Mouse (Mus musculus): Measurements from ENCODE around the gene Rnaset2a. TPM values are rescaled to one million over a fixed set of nuclear protein-coding genes. Genes with fewer than 3 reads are reported as not detected.
"Not testable (repeated sequence)": the region's sequence is repeated elsewhere in the genome, so short reads cannot be mapped to it uniquely, and the experiment has no call there.

The Rnaset2a gene
- total and polyA plus RNA-seq, 3 experiments: 29.2 to 62.6 (median 54.9) TPM

DNA sequence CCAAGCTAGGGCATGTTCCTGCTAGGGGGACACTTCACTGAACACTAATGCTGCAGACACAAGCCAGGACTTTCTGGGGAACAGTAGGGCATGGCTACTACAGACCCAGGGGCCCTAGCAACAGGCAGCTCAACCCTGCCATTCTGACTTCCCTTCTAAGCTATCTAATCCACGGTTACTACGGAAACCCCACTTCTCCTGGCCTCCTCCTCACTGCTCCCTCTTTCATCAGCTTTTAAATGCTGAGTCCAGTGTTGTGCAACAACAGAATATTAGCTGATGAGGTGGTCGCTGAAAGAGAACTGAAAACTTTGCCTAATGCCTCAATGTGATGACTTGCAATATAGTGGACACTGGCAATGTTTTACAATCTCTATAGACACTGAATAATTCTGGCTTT, 7.7 kb downstream of the Rnaset2a start:
- DNase-seq: not testable (repeated sequence)

DNA sequence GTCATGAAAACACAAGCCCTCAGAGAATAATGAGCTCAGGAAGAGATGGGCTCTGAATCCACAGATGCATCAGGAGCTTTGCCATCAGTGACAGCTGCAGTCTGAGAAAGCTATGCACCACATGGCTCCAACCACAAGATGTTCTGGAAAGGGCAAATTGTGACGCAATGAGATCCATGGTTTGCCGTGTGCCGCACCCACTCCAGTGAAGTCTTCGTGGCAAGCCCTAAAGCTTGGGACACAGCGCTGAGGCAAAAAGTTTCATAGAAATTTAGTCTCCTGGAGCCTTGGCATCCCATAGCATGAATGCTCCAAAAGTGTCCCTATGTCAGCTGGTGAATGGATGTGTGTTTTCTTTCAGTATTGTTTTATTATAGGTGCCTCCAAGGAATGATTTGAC, 9.8 kb downstream of the Rnaset2a start:
- not testable (repeated sequence) for DNase-seq

DNA sequence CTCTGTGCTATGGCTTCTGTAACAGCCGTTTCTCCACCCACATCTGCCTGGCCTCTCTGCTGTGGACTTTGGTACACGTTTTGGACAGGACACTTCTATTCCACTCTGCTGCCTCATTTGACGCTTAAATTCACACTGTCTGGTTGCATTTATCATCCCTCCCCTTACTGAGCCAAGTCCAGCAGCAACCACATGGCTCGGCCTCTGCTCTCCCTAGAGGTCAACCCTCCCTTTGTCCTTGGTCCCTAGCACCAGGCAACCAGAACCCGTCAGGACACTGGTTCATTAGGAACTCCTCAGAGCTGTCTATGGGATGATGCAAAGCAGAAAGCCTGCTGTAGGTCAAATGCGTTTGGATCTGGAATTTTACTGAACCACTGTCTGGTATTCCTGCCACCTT, 17.0 kb downstream of the Rnaset2a start:
- DNase-seq: not testable (repeated sequence)

DNA sequence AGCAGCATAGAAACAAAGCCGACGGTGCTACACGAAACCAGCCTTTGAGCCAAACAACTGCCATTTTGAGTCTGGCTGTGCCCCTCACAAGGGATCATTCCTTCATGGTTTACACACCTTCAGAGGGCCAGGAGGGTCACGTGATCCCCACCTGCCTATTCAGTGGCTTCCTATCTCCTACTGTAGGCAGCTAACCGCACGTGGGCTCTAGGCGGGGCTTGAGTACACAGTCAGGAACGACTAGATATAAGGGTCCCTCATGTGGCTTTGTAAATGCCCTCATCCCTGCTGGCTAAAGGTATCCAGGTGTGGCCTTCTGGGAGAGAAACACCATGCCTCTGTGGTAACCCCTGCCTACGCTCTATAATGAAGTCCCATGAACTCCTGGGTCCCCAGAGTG, 18.3 kb downstream of the Rnaset2a start:
- not testable (repeated sequence) for DNase-seq

DNA sequence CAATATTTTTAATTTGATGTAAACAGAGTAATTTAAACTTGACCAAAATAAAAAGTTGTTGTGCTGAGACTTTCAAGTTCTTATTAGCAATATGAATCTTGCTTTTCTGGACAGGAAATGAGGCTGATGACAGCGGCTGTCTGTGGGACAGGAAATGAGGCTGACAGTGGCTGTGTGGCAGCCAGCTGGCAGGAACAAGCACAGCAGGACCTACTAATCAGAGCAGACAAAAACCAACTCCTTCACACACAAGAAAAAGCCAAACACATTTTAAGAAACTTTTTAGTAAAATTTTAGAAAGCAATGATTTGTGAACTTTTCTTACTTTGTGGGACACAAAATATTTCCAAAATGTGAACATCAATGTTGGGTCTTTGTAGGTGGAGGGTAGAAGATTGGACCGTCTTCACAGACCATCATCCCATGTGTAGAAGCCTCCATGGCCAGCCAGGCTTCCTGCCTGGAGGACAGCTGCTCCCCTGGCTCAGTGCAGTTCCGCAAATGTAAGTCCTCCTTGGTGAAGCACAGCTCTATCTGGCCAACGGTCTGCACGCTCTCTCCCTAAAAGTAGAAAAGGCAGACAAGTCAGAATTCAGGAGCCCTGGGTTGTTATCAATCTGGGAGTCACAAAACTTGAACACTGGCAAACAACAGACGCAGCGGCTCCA, 19.4 kb downstream of the Rnaset2a start:
- DNase-seq: not testable (repeated sequence)

DNA sequence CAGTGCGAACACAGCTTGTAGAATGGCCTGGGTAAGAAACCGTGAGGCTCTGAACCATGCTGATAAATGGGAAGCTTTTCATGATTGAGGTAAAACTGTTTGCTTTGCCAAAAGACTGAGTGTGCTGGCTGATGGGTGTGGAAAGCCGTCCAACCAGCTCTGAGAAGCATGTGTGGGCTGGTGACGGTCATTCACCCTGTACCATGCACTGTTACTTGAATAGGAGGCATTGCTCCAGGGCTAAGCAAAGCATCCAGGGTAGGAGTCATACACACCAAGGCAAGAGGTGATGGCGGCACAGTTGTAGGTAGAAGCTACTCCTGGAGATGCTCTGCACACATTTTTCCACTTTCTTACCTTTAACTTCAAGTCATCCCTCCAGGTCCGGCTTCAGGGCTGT, 23.3 kb downstream of the Rnaset2a start:
- not testable (repeated sequence) for DNase-seq

DNA sequence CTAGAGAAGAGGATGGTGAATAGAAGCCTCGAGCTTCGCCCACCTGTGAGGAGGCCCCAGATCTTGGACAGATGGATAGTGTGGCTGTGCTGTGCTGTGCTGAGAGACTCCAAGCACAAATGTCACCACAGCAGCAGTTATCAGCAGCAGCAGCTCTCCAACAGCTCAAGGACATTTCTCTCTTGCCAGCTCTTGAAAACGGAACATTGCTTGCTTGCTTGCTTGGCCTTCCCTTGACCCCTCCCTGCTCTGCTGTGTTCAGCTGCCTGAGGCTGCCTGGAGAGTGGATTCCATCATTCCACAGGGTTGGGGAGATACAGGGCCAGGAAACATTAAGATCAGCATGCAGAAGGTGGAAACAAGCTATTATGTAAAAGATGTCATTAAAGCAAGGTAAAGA, 24.9 kb downstream of the Rnaset2a start:
- DNase-seq: not testable (repeated sequence)

DNA sequence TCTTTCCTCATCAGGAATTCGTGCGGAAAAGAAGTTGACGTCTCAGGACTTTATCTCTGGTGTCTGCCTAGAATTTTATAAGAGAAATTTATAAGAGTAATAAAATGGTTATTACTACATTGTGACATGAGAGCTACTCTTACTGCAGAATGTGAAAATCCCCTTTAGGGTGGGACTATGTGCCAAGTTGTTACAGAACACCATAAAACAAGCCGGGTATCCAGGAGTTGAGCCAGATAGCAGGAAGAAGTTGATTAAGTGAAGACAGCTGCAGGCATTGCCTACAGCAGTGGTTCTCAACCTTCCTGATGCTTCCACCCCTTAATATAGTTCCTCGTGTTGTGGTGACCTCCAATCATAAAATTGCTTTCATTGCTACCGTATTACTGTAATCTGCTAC, 31.0 kb downstream of the Rnaset2a start:
- not testable (repeated sequence) for DNase-seq

DNA sequence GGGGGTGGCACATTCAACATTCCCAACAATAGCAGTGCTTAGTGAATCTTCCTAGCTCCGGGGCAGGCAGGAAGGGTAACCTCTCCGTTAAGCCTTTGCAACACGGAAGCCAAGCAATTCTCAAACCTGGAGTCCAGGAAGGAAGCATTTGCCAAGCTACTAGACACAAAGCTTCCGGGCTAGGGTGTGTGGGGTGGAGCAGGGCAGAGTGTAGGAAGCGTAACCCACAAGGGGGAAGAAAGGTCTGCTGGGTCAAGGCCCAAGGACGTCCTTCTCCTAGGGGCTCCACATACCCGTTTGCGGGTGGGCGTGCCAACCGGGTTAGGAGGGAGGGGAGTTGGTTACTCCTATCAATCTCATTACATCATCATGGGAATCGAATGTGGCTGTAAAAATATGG, 31.5 kb downstream of the Rnaset2a start:
- DNase-seq: peak; percentile 34

DNA sequence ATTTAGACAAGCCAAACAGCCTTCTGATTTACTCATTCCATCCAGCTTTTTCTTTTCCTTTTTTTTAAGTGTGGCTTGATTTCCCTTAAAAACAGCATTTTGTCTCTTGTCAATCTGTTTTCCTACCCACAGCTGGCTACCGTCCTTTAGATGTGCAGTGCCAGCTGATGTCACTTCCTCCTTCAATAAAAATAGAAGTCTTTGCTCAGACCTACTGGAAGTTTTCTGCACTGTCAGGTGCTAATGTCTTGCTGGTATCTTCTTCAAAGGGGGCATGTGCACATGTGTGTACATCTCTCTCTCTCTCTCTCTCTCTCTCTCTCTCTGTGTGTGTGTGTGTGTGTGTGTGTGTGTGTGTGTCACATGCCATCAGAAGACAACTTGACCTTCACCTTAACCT, 35.7 kb downstream of the Rnaset2a start:
- not testable (repeated sequence) for DNase-seq

DNA sequence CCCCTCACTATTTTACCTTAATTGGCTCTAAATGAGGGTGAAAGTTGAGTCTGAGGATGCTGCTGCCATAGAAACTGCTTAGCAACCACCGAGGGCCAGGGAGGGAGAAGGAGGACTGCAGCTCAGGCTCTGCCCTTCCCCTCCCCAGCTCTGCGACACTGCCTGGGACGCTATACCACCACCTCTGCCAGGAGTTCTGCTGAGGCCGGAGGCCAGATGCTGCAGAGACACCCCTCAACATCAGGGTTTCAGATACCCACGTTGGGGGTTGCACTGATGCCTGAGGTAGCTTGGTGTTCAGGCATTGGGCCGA, 46.6 kb downstream of the Rnaset2a start:
- DNase-seq: not testable (repeated sequence)

DNA sequence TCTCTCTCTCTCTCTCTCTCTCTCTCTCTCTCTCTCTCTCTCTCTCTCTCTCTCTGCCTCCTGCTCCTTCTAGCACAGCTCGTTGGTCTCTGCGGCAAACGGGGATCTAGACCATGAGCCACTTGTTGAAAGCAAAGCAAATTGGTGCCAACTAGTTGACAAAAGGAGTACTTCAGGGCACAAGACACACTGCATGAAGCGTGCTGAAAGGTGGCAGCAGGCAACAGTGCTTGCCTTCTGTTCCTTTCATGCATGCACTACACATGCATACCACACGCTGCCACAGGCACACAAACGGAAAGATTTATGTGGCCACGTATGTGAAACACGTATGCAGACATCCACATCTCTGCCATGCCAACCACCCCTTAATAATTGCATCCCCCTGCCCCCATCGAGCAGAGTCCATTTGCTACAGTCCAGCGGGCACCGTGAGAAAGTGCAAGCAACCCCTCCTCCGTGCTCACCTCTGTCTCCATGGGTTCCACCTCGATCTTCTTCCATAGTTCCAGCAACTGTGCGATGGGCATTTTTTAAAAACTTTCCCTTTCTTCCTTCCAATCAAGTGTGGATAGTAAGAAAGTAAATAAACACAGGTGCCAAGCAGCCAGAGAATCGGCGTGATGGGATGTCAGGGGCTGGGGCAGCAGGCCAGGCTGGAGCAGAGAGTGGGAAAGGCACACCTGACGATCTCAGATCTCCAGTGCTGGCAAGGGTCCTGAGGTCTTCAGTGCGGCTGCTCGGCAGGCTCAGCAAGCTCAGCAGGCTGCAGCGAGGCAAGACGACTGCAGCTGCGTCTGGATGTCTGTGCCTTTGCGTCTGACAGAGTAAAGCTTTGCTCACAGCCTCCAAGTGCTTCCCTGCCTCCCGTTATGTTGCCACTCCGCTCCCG, 47.2 kb downstream of the Rnaset2a start:
- DNase-seq: not testable (repeated sequence)

DNA sequence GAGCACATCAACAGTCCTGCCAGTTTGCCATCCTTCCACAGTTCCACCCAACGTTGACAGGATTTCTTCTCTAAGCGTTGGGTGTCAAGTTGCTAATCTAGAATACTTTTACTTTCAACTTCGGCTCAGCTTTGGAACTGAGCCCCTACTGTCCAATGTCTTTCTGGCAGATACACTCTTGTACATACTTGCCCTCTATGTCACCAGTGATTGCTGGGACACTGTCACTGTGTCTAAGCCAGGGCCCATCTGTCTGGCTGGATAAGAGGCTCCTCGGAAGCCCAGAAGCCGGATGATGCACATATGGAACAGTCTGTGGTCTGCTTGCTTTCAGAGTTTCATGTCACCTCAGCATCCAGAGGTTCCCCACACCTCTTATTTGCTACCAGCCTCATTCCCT, 51.7 kb downstream of the Rnaset2a start:
- not testable (repeated sequence) for DNase-seq

DNA sequence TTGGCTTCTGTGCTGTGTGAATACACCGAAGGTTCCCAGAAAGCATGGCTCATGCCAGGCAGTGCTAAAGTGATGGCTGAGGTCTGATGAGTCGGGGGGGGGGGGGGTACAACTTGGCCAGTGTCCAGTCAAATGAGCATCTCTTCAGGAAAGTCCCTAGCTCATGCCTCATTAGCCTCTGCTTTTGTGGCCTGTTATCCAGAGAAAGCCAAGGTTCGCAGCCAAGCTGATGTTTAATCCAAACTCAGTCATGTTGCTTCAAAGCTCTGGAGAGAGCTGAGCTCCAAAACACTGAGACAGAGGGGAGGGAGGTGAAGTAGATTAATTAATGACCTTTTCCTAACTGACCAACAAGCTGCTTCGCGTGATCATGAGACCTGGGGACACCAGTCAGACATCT, 52.2 kb downstream of the Rnaset2a start:
- not testable (repeated sequence) for DNase-seq

DNA sequence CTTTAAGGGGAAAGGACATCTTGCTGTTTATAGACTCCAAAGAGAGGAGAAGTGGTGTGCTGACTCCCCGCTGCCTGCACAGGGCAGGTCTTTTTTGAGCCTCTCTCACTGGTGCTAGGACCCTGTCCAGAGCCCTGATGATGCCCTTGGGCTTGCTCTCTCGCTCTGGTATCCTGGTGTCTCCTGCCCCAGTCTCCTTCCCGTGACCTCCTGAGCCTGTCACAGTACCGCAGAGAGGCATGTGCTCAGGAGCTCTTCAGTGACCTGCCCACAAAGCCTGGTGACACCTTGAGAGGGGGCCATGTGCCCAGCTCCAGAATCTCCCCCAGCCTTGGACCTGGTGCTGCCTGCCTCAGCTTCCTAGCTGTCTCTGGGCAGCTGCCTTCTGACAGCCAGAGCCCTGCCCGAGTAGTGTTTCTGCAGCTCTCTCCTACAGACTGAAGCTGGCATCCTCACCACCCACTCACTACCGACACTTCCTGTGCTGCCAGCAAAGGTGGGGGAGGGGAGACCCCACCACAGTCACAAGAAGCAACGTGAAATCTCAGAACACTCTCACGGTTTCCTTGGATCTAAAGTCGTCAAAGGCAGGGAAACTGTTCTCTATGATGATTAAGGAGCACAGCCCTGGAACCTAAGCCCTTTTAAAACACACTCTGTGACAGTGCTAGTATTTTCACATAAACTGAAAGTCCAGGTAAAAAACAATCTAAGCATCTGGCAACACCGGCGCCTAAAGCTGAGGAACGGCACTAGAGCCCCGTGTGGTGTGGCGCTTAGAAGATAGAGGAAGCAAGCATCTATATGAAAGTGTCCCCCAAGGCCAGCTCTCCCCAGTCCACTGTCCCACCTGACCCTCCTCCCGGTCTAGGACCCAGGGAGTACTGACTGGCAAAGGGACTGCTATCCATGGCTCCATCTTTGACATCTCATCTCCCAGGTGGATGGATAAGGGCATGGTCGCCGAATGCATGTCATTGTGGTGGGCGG, 55.1 kb downstream of the Rnaset2a start:
- not testable (repeated sequence) for DNase-seq

DNA sequence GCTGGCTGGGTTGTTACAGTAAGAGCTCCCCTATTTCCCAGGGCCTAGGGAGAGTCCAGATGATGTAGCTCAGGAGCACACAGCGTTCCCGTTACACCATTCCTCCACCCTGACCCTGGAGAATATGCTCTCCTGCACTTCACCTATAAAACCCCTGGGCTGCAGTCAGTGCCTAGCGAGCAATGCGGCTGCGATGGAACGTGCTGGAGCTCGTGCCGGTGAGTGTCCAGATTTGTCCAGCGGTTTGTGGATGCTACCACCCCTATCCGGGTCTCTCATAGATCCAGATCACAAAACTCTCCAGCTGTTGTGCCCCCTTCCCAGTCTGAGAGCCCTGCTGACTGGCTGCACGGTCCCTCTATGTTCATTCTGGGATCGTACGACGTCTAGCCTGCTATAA, 56.6 kb downstream of the Rnaset2a start:
- not testable (repeated sequence) for DNase-seq

DNA sequence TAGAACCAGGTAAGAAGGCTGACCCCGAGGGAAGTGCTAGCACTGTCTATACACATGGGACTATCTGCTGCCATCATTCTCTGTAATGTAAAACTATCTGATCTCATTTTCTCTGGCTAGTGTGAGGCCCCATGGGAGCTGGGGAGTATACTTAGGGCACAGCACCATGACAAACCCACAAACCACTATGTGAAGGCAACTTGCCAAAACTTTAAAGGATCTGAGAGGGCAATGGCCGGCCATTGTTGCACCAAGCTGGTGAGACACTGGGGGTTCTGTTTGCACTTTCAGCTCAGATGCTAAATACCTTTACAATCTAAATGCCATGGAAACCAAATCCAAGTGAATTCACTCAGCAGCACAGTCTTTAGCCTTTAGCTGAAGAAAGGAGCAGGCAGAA, 78.0 kb downstream of the Rnaset2a start:
- not testable (repeated sequence) for DNase-seq

Other genes with a start within 250 kb of the Rnaset2a start
- 1 to 10 TPM; 4.5 to 5.9 TPM for gene Tagap, start 222.1 kb downstream of the Rnaset2a start, total RNA-seq (2021)
- 0.69 and 1.1 TPM in 2 replicates for gene Tagap, start 222.1 kb downstream of the Rnaset2a start, polyA plus RNA-seq (2012; rRNA removed)
- 10 to 100 TPM; 42.2 to 43.2 TPM for gene Rsph3a, start 202.5 kb downstream of the Rnaset2a start, total RNA-seq (2021)
- gene Rsph3a, start 202.5 kb downstream of the Rnaset2a start, polyA plus RNA-seq (2012; rRNA removed): 169 and 206 TPM in 2 replicates
- gene Gm49673, start 309 bp downstream of the Rnaset2a start, total RNA-seq (2021): not detected
- 2.5 and 16.1 TPM in 2 replicates for gene Gm49673, start 309 bp downstream of the Rnaset2a start, polyA plus RNA-seq (2012; rRNA removed)
- 10 to 100 TPM; 16.6 to 21.4 TPM for gene Fgfr1op, start 17.4 kb upstream of the Rnaset2a start, total RNA-seq (2021)
- 0.42 and 0.43 TPM in 2 replicates for gene Fgfr1op, start 17.4 kb upstream of the Rnaset2a start, polyA plus RNA-seq (2012; rRNA removed)
- not detected for gene Ccr6, start 87.9 kb upstream of the Rnaset2a start, total RNA-seq (2021)
- 0.08 and 0.29 TPM in 2 replicates for gene Ccr6, start 87.9 kb upstream of the Rnaset2a start, polyA plus RNA-seq (2012; rRNA removed)
- 100 to 1,000 TPM; 296 to 304 TPM for gene Mpc1, start 134.8 kb upstream of the Rnaset2a start, total RNA-seq (2021)
- 92.5 and 121 TPM in 2 replicates for gene Mpc1, start 134.8 kb upstream of the Rnaset2a start, polyA plus RNA-seq (2012; rRNA removed)
- 10 to 100 TPM; 32.8 to 39.7 TPM for gene Sft2d1, start 163.0 kb upstream of the Rnaset2a start, total RNA-seq (2021)
- 108 and 123 TPM in 2 replicates for gene Sft2d1, start 163.0 kb upstream of the Rnaset2a start, polyA plus RNA-seq (2012; rRNA removed)
- gene Prr18, start 189.4 kb upstream of the Rnaset2a start, total RNA-seq (2021): under 1 TPM; 0.14 to 0.49 TPM
- 0.25 and 0.38 TPM in 2 replicates for gene Prr18, start 189.4 kb upstream of the Rnaset2a start, polyA plus RNA-seq (2012; rRNA removed)
- not detected for gene T2, start 207.9 kb upstream of the Rnaset2a start, total RNA-seq (2021)
- not detected in 2 replicates for gene T2, start 207.9 kb upstream of the Rnaset2a start, polyA plus RNA-seq (2012; rRNA removed)